Mouse (Mus musculus): Measurements from ENCODE around the gene Magi2. TPM values are rescaled to one million over a fixed set of nuclear protein-coding genes. Genes with fewer than 3 reads are reported as not detected.

The Magi2 gene
- polyA plus RNA-seq, 1 experiment from 2014 or later = 3.0 TPM

DNA sequence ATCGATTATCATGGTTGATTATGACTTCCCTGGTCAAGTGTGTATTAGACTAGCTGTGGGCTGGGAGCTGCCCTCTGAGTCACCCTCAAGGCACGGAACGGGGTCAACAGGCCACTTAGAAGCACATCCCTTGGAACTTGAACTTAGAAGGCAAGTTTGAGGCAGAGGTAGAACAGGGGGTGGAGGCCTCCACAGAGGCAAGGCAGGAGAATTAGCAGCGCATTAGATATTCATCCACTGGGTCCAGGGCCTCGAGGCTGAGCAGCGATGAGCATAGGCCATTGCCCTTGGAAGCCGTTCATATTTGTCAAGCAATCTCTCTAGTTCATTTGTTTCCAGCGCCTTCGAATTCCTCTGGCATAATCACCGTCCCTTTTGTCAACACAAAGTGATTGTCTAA lies 1454.8 kb downstream of the Magi2 start:
- Histone ChIP-seq H3K4me1 (ENCODE audit: control insufficient read depth, insufficient read depth, low read length) (no peaks in the 10 kb centered on the region), H3K4me2 (ENCODE audit: low read depth, low read length) (no peak overlapping the region), H3K36me3 (replicated peaks; ENCODE audit: control insufficient read depth, insufficient read depth, low read depth, low read length) (no peaks in the 10 kb centered on the region), H3K9me3 (replicated peaks; ENCODE audit: control insufficient read depth, low read length) (no peaks in the 10 kb centered on the region), H3K4me3 (ENCODE audit: low read depth, low read length) (no peak overlapping the region), H3K27ac (replicated peaks; ENCODE audit: low read depth, low read length) (no peak overlapping the region), H3K9ac (replicated peaks; ENCODE audit: low read length) (no peak overlapping the region), H3K27me3 (ENCODE audit: control insufficient read depth, insufficient read depth, low read length) (no peaks in the 10 kb centered on the region)
- 88% methylated on average over 10 of the region's 10 CpGs for WGBS
- DNase-seq (ENCODE audit: low spot score) (no peak), ATAC-seq (replicated peaks; ENCODE audit: insufficient number of reproducible peaks, low FRiP score, low TSS enrichment, low read depth) (no peak)

DNA sequence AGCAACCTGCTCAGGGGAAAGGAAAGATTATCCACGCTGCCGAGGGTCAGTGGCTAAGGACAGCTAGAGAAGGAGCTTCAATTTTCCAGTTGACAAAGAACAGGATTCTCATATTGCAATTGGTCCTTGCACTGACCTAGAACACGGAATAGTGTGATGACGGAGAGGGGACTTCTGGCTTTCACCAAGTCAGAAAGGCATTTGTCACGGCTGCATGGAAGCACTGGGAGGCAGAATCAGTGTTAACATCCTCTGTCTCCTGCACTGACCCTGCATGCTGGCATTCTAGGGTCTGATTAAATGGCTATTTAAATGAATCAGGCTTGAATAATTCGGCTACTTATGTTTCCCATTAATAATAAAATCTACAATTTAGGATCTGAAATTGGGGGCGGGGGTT lies 1455.4 kb downstream of the Magi2 start:
- Histone ChIP-seq H3K27me3 (ENCODE audit: control insufficient read depth, insufficient read depth, low read length) (no peaks in the 10 kb centered on the region), H3K9ac (replicated peaks; ENCODE audit: low read length) (no peak overlapping the region), H3K36me3 (replicated peaks; ENCODE audit: control insufficient read depth, insufficient read depth, low read depth, low read length) (no peaks in the 10 kb centered on the region), H3K4me2 (ENCODE audit: low read depth, low read length) (no peak overlapping the region), H3K4me3 (ENCODE audit: low read depth, low read length) (no peak overlapping the region), H3K27ac (replicated peaks; ENCODE audit: low read depth, low read length) (no peak overlapping the region), H3K9me3 (replicated peaks; ENCODE audit: control insufficient read depth, low read length) (no peaks in the 10 kb centered on the region), H3K4me1 (ENCODE audit: control insufficient read depth, insufficient read depth, low read length) (no peaks in the 10 kb centered on the region)
- DNase-seq (ENCODE audit: low spot score) (peak; percentile 14), ATAC-seq (replicated peaks; ENCODE audit: insufficient number of reproducible peaks, low FRiP score, low TSS enrichment, low read depth) (no peak)
- 66% methylated on average over 7 of the region's 7 CpGs for WGBS

DNA sequence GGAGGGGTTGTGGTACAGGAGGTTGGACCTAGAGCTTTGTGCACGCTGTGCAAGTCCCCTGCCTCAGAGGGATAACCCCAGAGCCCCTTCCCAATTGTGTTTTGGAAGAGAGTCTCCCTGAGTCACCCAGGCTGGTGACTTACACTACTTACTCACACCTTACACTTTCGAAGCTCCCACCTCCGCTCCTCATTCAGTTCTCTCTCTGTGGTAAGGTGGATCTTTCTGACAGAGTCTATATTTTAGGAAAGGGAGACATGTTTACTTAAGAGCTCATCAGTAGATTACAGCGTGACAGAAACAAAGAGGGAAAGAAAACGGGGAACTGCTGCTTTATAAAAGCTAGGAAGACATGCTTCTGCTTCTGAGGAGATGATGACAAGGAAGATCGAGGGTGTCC lies 1457.3 kb downstream of the Magi2 start:
- Histone ChIP-seq H3K36me3 (replicated peaks; ENCODE audit: control insufficient read depth, insufficient read depth, low read depth, low read length) (no peaks in the 10 kb centered on the region), H3K4me3 (ENCODE audit: low read depth, low read length) (no peak overlapping the region), H3K27ac (replicated peaks; ENCODE audit: low read depth, low read length) (no peak overlapping the region), H3K9me3 (replicated peaks; ENCODE audit: control insufficient read depth, low read length) (no peaks in the 10 kb centered on the region), H3K4me2 (ENCODE audit: low read depth, low read length) (no peak overlapping the region), H3K27me3 (ENCODE audit: control insufficient read depth, insufficient read depth, low read length) (no peaks in the 10 kb centered on the region), H3K4me1 (ENCODE audit: control insufficient read depth, insufficient read depth, low read length) (no peaks in the 10 kb centered on the region), H3K9ac (replicated peaks; ENCODE audit: low read length) (no peak overlapping the region)
- 75% methylated on average over 6 of the region's 6 CpGs for WGBS
- ATAC-seq (replicated peaks; ENCODE audit: insufficient number of reproducible peaks, low FRiP score, low TSS enrichment, low read depth) (no peak), DNase-seq (ENCODE audit: low spot score) (no peak)

DNA sequence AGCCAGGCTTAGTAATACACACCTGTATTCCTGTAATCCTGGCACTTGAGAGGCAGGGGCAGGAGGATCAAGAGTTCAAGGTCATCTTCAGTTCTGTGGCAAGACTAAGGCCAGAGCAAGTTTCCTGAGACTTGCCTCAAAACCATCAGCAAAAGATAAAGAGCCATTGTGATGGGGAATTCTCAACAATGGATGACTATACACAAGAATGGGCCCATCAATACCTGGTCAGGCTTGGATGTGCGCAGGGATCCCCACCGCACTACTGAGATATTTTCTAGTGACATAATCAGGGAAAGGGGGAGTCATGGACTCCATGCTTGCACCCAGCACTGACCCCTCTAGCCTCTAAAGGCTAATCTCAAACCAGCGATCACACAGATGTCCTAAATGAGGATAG lies 1465.4 kb downstream of the Magi2 start:
- no peaks in the 10 kb centered on the region; the same call in 1 of the 2 replicates for H3K9me3 ChIP-seq (replicated peaks; ENCODE audit: control insufficient read depth, low read length)
- DNase-seq (ENCODE audit: low spot score) (no peak), ATAC-seq (replicated peaks; ENCODE audit: insufficient number of reproducible peaks, low FRiP score, low TSS enrichment, low read depth) (no peak)
- H3K4me2 ChIP-seq (ENCODE audit: low read depth, low read length) = no peak overlapping the region
- no peaks in the 10 kb centered on the region for H3K4me1 ChIP-seq (ENCODE audit: control insufficient read depth, insufficient read depth, low read length)
- whole genome bisulfite sequencing = 87% methylated on average over 3 of the region's 3 CpGs
- H3K27ac ChIP-seq (replicated peaks; ENCODE audit: low read depth, low read length) = no peak overlapping the region
- H3K36me3 ChIP-seq (replicated peaks; ENCODE audit: control insufficient read depth, insufficient read depth, low read depth, low read length) = no peaks in the 10 kb centered on the region
- H3K27me3 ChIP-seq (ENCODE audit: control insufficient read depth, insufficient read depth, low read length) = no peaks in the 10 kb centered on the region
- H3K9ac ChIP-seq (replicated peaks; ENCODE audit: low read length) = no peak overlapping the region
- H3K4me3 ChIP-seq (ENCODE audit: low read depth, low read length) = no peak overlapping the region

DNA sequence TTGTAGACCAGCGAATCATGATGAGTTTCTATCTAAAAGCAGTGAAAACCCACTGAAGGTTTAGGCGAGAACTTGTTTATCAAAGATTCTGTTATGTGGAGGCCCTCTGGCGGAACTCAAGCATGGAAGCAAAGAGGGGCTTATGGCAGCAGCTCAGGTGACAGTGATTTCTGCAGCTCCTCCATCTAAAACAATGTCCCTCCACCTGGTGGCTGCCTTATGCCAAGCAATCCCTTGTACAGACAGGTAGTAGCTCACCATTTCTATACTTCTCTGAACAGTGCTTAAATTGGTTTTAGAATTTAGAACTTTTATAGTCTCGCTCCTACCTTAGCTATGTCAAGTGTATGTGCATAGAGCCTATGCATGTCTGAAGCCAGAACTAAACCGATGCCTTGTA lies 1472.3 kb downstream of the Magi2 start:
- Histone ChIP-seq H3K9ac (replicated peaks; ENCODE audit: low read length) (no peak overlapping the region), H3K4me1 (ENCODE audit: control insufficient read depth, insufficient read depth, low read length) (no peaks in the 10 kb centered on the region), H3K9me3 (replicated peaks; ENCODE audit: control insufficient read depth, low read length) (no peaks in the 10 kb centered on the region; the same call in 1 of the 2 replicates), H3K4me2 (ENCODE audit: low read depth, low read length) (no peak overlapping the region), H3K4me3 (ENCODE audit: low read depth, low read length) (no peak overlapping the region), H3K36me3 (replicated peaks; ENCODE audit: control insufficient read depth, insufficient read depth, low read depth, low read length) (no peaks in the 10 kb centered on the region), H3K27me3 (ENCODE audit: control insufficient read depth, insufficient read depth, low read length) (no peaks in the 10 kb centered on the region), H3K27ac (replicated peaks; ENCODE audit: low read depth, low read length) (no peak overlapping the region)
- DNase-seq (ENCODE audit: low spot score) = no peak
- WGBS = 80% methylated on average over 5 of the region's 5 CpGs
- no peak for ATAC-seq (replicated peaks; ENCODE audit: insufficient number of reproducible peaks, low FRiP score, low TSS enrichment, low read depth)

DNA sequence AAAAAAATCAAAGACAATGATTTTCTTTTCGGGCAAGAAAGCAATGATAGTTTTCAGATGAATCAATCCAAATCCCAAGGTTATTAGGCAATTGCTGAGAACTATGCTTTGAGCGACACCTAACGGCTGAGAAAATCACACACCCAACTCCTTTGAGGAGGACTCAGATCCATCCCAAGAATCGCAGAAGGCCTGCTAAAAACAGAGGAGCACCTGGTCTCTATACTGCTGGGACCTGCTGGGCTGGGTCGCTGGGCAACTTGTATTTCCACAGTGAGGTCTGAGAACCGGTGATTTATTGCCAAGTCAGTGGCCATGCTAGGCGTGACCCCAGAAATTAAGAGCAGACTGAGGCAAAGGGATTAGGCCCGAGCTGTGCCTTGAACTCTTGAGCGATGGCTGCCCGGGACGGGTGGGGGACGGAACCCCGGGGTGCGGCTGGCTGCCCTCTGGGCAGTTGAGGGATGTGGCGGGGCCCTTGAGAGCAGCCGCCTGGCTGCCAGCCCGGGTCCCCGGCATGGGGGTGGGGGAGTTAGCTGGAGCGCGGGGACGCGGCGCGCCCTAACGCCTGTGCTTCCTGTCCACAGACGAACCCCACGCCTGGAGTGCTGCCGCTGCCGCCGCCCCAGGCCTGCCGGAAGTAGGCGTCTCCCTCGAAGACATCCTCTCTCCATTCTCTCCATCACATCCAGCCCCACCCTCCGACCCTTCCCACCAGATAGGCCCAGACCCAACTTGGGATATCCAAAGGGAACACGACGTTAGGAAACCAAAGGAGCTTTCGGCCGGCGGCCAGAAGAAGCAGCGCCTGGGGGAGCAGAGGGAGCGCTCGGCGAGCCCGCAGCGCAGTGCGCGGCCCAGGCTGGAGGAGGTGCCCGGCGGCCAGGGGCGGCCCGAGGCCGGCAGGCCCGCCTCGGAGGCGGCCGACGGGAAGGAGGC lies 1474.9 kb downstream of the Magi2 start:
- ATAC-seq (replicated peaks; ENCODE audit: insufficient number of reproducible peaks, low FRiP score, low TSS enrichment, low read depth) (peak; percentile 96), DNase-seq (ENCODE audit: low spot score) (peak; percentile 92)
- H3K4me2 ChIP-seq (ENCODE audit: low read depth, low read length) = peak overlapping the region; percentile 87
- H3K4me3 ChIP-seq (ENCODE audit: low read depth, low read length) = peak overlapping the region; percentile 80
- H3K9me3 ChIP-seq (replicated peaks; ENCODE audit: control insufficient read depth, low read length) = no peaks in the 10 kb centered on the region
- peak overlapping the region; percentile 94 for H3K9ac ChIP-seq (replicated peaks; ENCODE audit: low read length)
- peak overlapping the region; percentile 97 for H3K27ac ChIP-seq (replicated peaks; ENCODE audit: low read depth, low read length)
- under 1% methylated on average over 54 of the region's 57 CpGs for WGBS
- no peaks in the 10 kb centered on the region for H3K27me3 ChIP-seq (ENCODE audit: control insufficient read depth, insufficient read depth, low read length)
- H3K36me3 ChIP-seq (replicated peaks; ENCODE audit: control insufficient read depth, insufficient read depth, low read depth, low read length) = no peaks in the 10 kb centered on the region
- H3K4me1 ChIP-seq (ENCODE audit: control insufficient read depth, insufficient read depth, low read length) = no peaks in the 10 kb centered on the region

DNA sequence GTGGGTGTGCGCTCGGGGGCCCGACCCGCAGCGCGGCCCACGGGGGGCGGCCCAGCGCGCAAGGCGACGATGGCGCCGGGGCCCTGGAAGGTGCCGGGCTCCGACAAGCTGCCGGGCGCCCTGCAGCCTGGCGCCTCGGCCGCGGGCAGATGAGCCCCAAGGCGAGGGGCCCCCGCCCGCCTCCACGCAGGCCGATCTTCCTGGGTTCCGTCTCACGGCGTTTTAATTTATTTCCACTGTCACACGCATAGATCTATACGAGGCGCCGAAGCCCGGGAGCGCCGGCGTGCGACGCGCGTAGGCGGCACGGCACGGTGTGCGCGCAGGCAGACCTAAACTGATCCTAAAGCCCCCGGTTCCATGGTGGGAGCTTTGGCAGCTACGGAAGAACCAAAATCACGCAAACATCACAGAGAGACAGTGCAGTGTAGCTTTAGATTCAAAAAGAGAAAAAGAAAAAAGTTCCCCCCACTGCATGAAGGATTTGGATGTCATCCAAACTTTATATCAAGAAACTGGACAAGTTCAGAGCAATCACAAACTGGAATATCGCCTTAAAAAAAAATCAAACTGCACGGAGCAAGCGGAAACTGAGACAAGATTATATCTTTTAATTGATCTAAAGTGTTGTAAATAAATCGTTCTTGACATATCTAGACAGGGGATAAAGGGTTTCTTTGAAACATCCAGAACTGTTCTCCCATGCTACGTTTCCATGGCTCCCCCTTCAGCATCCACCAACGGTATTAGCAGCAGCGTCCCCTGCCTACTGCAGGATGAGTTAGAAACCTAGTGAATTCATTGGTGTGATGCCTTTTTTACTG lies 1475.9 kb downstream of the Magi2 start:
- DNase-seq (ENCODE audit: low spot score) (peak; percentile 73), ATAC-seq (replicated peaks; ENCODE audit: insufficient number of reproducible peaks, low FRiP score, low TSS enrichment, low read depth) (peak; percentile 51)
- Histone ChIP-seq H3K36me3 (replicated peaks; ENCODE audit: control insufficient read depth, insufficient read depth, low read depth, low read length) (no peaks in the 10 kb centered on the region), H3K27ac (replicated peaks; ENCODE audit: low read depth, low read length) (peak overlapping the region; percentile 97), H3K4me2 (ENCODE audit: low read depth, low read length) (peak overlapping the region; percentile 87), H3K4me3 (ENCODE audit: low read depth, low read length) (peak overlapping the region; percentile 80), H3K9me3 (replicated peaks; ENCODE audit: control insufficient read depth, low read length) (no peaks in the 10 kb centered on the region), H3K9ac (replicated peaks; ENCODE audit: low read length) (peak overlapping the region; percentile 94), H3K4me1 (ENCODE audit: control insufficient read depth, insufficient read depth, low read length) (no peaks in the 10 kb centered on the region), H3K27me3 (ENCODE audit: control insufficient read depth, insufficient read depth, low read length) (no peaks in the 10 kb centered on the region)
- under 1% methylated on average over 56 of the region's 57 CpGs for WGBS

DNA sequence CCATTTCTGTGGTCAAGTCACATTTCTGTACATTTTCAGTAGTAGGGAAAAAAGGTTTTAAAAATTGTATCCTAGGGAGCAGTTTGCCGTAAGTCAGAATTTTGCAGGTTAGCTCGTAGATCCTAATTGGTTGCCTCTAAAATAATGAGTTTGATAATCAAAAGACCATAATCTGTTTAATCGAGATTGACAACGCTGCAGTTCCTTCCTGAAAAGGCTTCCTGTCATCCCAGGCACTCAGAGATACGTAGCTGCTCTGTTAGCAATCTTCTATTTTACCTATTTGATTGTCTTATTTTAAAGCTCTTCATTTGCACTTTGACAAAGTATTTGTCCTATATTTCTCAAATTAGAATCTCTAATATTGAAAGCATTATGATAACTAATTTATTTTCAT lies 1476.5 kb downstream of the Magi2 start:
- ATAC-seq (replicated peaks; ENCODE audit: insufficient number of reproducible peaks, low FRiP score, low TSS enrichment, low read depth) = no peak
- H3K27me3 ChIP-seq (ENCODE audit: control insufficient read depth, insufficient read depth, low read length) = no peaks in the 10 kb centered on the region
- no peak overlapping the region; the same call in 1 of the 2 replicates for H3K4me2 ChIP-seq (ENCODE audit: low read depth, low read length)
- 75% methylated on average over 5 of the region's 5 CpGs for WGBS
- no peaks in the 10 kb centered on the region for H3K36me3 ChIP-seq (replicated peaks; ENCODE audit: control insufficient read depth, insufficient read depth, low read depth, low read length)
- no peak overlapping the region for H3K27ac ChIP-seq (replicated peaks; ENCODE audit: low read depth, low read length)
- no peak overlapping the region for H3K4me3 ChIP-seq (ENCODE audit: low read depth, low read length)
- no peaks in the 10 kb centered on the region for H3K9me3 ChIP-seq (replicated peaks; ENCODE audit: control insufficient read depth, low read length)
- H3K4me1 ChIP-seq (ENCODE audit: control insufficient read depth, insufficient read depth, low read length) = no peaks in the 10 kb centered on the region
- no peak overlapping the region for H3K9ac ChIP-seq (replicated peaks; ENCODE audit: low read length)
- no peak for DNase-seq (ENCODE audit: low spot score)
